Mouse (Mus musculus): ENCODE measurements around the gene Ptprj. TPM values are rescaled to one million over a fixed set of nuclear protein-coding genes. Genes with fewer than 3 reads are reported as not detected.

Ptprj gene
- polyA plus RNA-seq, 1 experiment from 2014 or later, result 1.6 TPM

GRCm38 (mm10) chr2:90559015-90559687 lies 21.3 kb downstream of the Ptprj start:
- Histone ChIP-seq H3K27ac (ENCODE audit: poor library complexity, severe bottlenecking) (peak overlapping the region; percentile 48; the same call in 1 of the 2 replicates), H3K4me2 (no peak overlapping the region), H3K4me1 (replicated peaks) (peaks cover 22% of the 10 kb centered on the region), H3K36me3 (no peaks in the 10 kb centered on the region), H3K4me3 (no peak overlapping the region), H3K9me3 (replicated peaks) (no peaks in the 10 kb centered on the region), H3K27me3 (replicated peaks) (no peaks in the 10 kb centered on the region), H3K9ac (no peak overlapping the region)
- no peak for ATAC-seq (ENCODE audit: insufficient number of reproducible peaks, low FRiP score)
- WGBS, result 79% methylated on average over 2 of the region's 2 CpGs

DNA sequence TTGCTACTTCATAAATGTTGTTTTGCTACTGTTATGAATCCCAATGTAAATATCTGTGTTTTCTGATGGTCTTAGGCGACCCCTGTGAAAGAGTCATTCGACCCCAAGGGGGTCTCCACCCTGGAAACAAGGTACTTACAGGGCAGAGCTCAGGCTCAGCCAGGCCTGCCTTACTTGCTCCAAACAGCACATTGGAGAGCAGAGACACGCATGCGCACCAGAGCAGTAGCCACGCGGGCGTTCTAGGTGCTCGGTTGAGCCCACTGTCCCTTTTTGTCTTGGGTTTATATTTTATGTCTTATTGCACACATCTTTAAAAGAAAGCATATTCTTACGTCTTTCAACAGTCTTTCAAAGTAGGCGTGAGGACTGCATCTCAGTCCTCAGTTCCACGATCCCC lies 22.1 kb downstream of the Ptprj start:
- ATAC-seq (ENCODE audit: insufficient number of reproducible peaks, low FRiP score), result no peak
- 87% methylated on average over 11 of the region's 11 CpGs for WGBS
- no peaks in the 10 kb centered on the region for H3K27me3 ChIP-seq (replicated peaks)
- no peaks in the 10 kb centered on the region for H3K9me3 ChIP-seq (replicated peaks)
- no peak overlapping the region for H3K4me3 ChIP-seq
- no peak overlapping the region for H3K9ac ChIP-seq
- H3K4me2 ChIP-seq, result no peak overlapping the region
- no peaks in the 10 kb centered on the region for H3K36me3 ChIP-seq
- H3K4me1 ChIP-seq (replicated peaks), result peaks cover 26% of the 10 kb centered on the region
- no peak overlapping the region for H3K27ac ChIP-seq (ENCODE audit: poor library complexity, severe bottlenecking)

DNA sequence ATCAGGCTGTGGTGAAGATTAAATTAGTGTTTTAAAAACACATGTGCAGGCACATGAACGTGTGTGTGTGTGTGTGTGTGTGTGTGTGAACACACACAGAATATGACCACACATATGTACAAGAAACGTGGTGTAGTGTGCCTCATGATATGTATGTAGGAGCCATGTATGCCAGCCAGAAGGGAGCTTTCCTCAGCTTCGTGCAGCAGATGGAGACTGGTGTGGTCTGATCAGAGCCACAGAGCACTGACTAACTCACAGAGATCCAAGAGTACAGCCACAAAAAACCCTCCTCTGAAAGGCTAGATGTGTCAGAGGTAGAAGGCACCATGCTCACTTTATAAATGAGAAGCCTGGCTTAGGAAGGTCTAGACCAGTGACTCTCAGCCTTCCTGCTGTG lies 22.5 kb downstream of the Ptprj start:
- no peak for ATAC-seq (ENCODE audit: insufficient number of reproducible peaks, low FRiP score)
- no peak overlapping the region for H3K9ac ChIP-seq
- H3K4me1 ChIP-seq (replicated peaks), result peaks cover 26% of the 10 kb centered on the region
- 83% methylated on average over 3 of the region's 3 CpGs for WGBS
- H3K9me3 ChIP-seq (replicated peaks), result no peaks in the 10 kb centered on the region
- H3K4me3 ChIP-seq, result no peak overlapping the region
- H3K4me2 ChIP-seq, result no peak overlapping the region
- no peak overlapping the region; the same call in 1 of the 2 replicates for H3K27ac ChIP-seq (ENCODE audit: poor library complexity, severe bottlenecking)
- H3K27me3 ChIP-seq (replicated peaks), result no peaks in the 10 kb centered on the region
- H3K36me3 ChIP-seq, result no peaks in the 10 kb centered on the region

GRCm38 (mm10) chr2:90555744-90556143 lies 24.7 kb downstream of the Ptprj start:
- no peaks in the 10 kb centered on the region for H3K36me3 ChIP-seq
- no peak overlapping the region for H3K9ac ChIP-seq
- WGBS, result 79% methylated on average over 5 of the region's 5 CpGs
- peaks cover 17% of the 10 kb centered on the region for H3K4me1 ChIP-seq (replicated peaks)
- no peak overlapping the region for H3K27ac ChIP-seq (ENCODE audit: poor library complexity, severe bottlenecking)
- H3K9me3 ChIP-seq (replicated peaks), result peaks cover 8% of the 10 kb centered on the region; the same call in 1 of the 2 replicates
- no peak overlapping the region for H3K4me3 ChIP-seq
- no peak overlapping the region for H3K4me2 ChIP-seq
- no peaks in the 10 kb centered on the region for H3K27me3 ChIP-seq (replicated peaks)
- ATAC-seq (ENCODE audit: insufficient number of reproducible peaks, low FRiP score), result no peak

DNA sequence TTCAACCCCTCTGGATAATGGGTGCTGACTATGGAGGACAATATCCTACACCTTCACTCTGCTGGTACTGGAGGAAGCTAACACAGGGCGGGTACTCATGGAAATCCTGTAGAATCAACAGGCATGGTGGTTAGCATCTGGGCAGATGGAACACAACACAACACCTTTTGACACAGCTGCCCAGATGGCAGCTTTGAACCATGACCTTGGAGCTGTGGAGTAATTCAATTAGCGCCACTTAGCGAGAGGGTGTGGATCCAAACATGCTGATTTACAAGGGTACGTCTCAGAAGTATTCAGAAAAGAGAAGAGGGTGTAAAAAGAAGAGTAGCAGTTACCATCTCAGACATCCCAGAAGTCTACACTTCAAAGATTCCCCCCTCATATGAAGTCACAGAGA lies 25.6 kb downstream of the Ptprj start:
- no peaks in the 10 kb centered on the region for H3K36me3 ChIP-seq
- H3K9ac ChIP-seq, result no peak overlapping the region
- ATAC-seq (ENCODE audit: insufficient number of reproducible peaks, low FRiP score), result no peak
- no peak overlapping the region for H3K4me2 ChIP-seq
- H3K4me3 ChIP-seq, result no peak overlapping the region
- peaks cover 12% of the 10 kb centered on the region; the same call in 1 of the 2 replicates for H3K4me1 ChIP-seq (replicated peaks)
- peaks cover 8% of the 10 kb centered on the region; the same call in 1 of the 2 replicates for H3K9me3 ChIP-seq (replicated peaks)
- no peak overlapping the region for H3K27ac ChIP-seq (ENCODE audit: poor library complexity, severe bottlenecking)
- WGBS, result 81% methylated on average over 4 of the region's 4 CpGs
- H3K27me3 ChIP-seq (replicated peaks), result no peaks in the 10 kb centered on the region

GRCm38 (mm10) chr2:90553861-90554260 lies 26.6 kb downstream of the Ptprj start:
- no peaks in the 10 kb centered on the region for H3K27me3 ChIP-seq (replicated peaks)
- H3K4me2 ChIP-seq, result no peak overlapping the region
- H3K9me3 ChIP-seq (replicated peaks), result peaks cover 8% of the 10 kb centered on the region; the same call in 1 of the 2 replicates
- no peak overlapping the region for H3K27ac ChIP-seq (ENCODE audit: poor library complexity, severe bottlenecking)
- H3K9ac ChIP-seq, result no peak overlapping the region
- WGBS, result 80% methylated on average over 4 of the region's 4 CpGs
- no peaks in the 10 kb centered on the region for H3K36me3 ChIP-seq
- H3K4me3 ChIP-seq, result no peak overlapping the region
- H3K4me1 ChIP-seq (replicated peaks), result 0 out of 2 replicates have a peak, but pooled peaks cover 9% of the 10 kb centered on the region
- no peak for ATAC-seq (ENCODE audit: insufficient number of reproducible peaks, low FRiP score)

GRCm38 (mm10) chr2:90550656-90551055 lies 29.8 kb downstream of the Ptprj start:
- ATAC-seq (ENCODE audit: insufficient number of reproducible peaks, low FRiP score), result no peak
- H3K4me2 ChIP-seq, result no peak overlapping the region
- WGBS, result 81% methylated on average over 6 of the region's 6 CpGs
- H3K9me3 ChIP-seq (replicated peaks), result peaks cover 8% of the 10 kb centered on the region; the same call in 1 of the 2 replicates
- H3K4me3 ChIP-seq, result no peak overlapping the region
- no peaks in the 10 kb centered on the region for H3K27me3 ChIP-seq (replicated peaks)
- H3K36me3 ChIP-seq, result no peaks in the 10 kb centered on the region
- H3K9ac ChIP-seq, result no peak overlapping the region
- H3K4me1 ChIP-seq (replicated peaks), result 0 out of 2 replicates have a peak, but pooled peaks cover 9% of the 10 kb centered on the region
- H3K27ac ChIP-seq (ENCODE audit: poor library complexity, severe bottlenecking), result no peak overlapping the region

GRCm38 (mm10) chr2:90548541-90548940 lies 31.9 kb downstream of the Ptprj start:
- no peak for ATAC-seq (ENCODE audit: insufficient number of reproducible peaks, low FRiP score)
- no peaks in the 10 kb centered on the region for H3K36me3 ChIP-seq

GRCm38 (mm10) chr2:90547144-90547609 lies 33.3 kb downstream of the Ptprj start:
- Histone ChIP-seq H3K4me3 (no peak overlapping the region), H3K27me3 (replicated peaks) (no peaks in the 10 kb centered on the region), H3K36me3 (no peaks in the 10 kb centered on the region), H3K9ac (no peak overlapping the region), H3K4me2 (no peak overlapping the region), H3K9me3 (replicated peaks) (peaks cover 8% of the 10 kb centered on the region; the same call in 1 of the 2 replicates), H3K4me1 (replicated peaks) (0 out of 2 replicates have a peak, but pooled peaks cover 4% of the 10 kb centered on the region), H3K27ac (ENCODE audit: poor library complexity, severe bottlenecking) (no peak overlapping the region)
- 85% methylated on average over 5 of the region's 5 CpGs for WGBS
- no peak for ATAC-seq (ENCODE audit: insufficient number of reproducible peaks, low FRiP score)

More at GRCm38 (mm10) chr2:90548541-90548940, 31.9 kb downstream of the Ptprj start:
- Histone ChIP-seq H3K4me1 (replicated peaks) (0 out of 2 replicates have a peak, but pooled peaks cover 4% of the 10 kb centered on the region), H3K4me3 (no peak overlapping the region), H3K9me3 (replicated peaks) (peaks cover 8% of the 10 kb centered on the region; the same call in 1 of the 2 replicates), H3K27me3 (replicated peaks) (no peaks in the 10 kb centered on the region), H3K9ac (no peak overlapping the region), H3K27ac (ENCODE audit: poor library complexity, severe bottlenecking) (no peak overlapping the region), H3K4me2 (no peak overlapping the region)
- 83% methylated on average over 5 of the region's 5 CpGs for WGBS

DNA sequence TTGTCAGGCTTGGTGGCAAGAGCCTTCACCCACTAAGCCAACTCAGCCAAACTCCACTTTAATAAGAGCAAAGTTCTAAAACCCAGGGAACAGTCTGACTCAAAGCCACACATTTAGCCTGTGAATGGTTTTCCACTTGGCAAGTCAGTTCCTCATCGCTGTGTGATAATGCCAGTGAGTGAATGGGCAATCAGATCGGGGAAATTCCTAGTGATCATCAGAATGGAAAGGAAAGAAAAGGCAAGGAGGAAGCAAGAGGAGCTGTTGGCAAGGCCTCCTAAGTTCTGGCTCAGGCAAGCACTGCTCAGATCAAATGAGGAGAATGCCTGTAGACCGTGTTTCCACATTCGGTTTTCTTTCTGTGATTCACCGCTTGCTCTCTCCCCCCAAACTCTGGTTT lies 35.2 kb downstream of the Ptprj start:
- H3K4me2 ChIP-seq, result no peak overlapping the region
- H3K27me3 ChIP-seq (replicated peaks), result no peaks in the 10 kb centered on the region
- no peaks in the 10 kb centered on the region for H3K4me1 ChIP-seq (replicated peaks)
- no peaks in the 10 kb centered on the region for H3K9me3 ChIP-seq (replicated peaks)
- ATAC-seq (ENCODE audit: insufficient number of reproducible peaks, low FRiP score), result no peak
- no peaks in the 10 kb centered on the region for H3K36me3 ChIP-seq
- H3K27ac ChIP-seq (ENCODE audit: poor library complexity, severe bottlenecking), result no peak overlapping the region
- H3K4me3 ChIP-seq, result no peak overlapping the region
- no peak overlapping the region for H3K9ac ChIP-seq
- 80% methylated on average over 5 of the region's 5 CpGs for WGBS

DNA sequence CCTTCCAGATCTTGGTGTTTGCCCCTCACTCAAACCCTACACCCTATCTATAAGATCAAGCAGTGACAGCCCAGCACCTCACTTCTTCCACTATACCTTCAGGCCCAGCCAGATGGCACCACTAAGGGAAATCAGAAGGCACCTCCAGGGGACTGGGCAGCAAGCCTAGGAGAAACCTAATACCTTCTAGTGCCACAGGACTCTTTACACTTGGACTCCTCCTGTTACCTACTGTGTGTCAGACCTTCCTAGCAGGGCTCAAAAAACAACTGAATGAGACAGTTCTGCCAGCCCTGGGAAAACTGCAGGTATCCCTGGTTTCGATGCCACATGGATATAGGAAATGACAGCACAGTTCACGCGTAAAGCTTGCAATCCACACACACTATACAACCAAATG lies 36.5 kb downstream of the Ptprj start:
- Histone ChIP-seq H3K27me3 (replicated peaks) (no peaks in the 10 kb centered on the region), H3K9ac (no peak overlapping the region), H3K4me2 (no peak overlapping the region), H3K4me3 (no peak overlapping the region), H3K36me3 (no peaks in the 10 kb centered on the region), H3K27ac (ENCODE audit: poor library complexity, severe bottlenecking) (no peak overlapping the region), H3K4me1 (replicated peaks) (no peaks in the 10 kb centered on the region), H3K9me3 (replicated peaks) (no peaks in the 10 kb centered on the region)
- 91% methylated on average over 3 of the region's 3 CpGs for WGBS
- ATAC-seq (ENCODE audit: insufficient number of reproducible peaks, low FRiP score), result no peak
